29 mouse cellular contexts compared by ENCODE assay signal in the genomic region with DNA sequence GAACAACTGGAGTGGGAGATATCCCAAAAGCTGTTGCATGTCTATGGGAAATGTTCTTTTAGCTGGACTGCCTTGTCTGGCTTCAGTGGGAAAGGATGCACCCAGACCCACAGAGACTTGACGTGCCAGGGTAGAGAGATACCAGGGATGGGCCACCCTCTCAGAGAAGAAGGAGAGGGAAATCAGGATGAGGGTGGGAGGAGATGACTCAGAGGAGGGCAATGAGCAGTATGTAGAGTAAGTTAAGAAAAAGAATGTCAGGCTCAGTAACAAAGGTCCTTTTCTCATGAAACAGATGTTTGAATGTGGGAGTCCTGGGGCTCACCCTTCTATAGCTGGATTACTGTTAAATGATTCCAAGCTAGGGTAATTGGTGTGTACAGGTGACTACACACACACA.
"Had no signal": no experiment of that assay in that cellular context is flagged by ENCODE, and none has a peak within 500 bp of the region (broad histone marks: within the 10 kb centered on the region; RNA-seq: fewer than 3 reads in every experiment).

No protein-coding gene starts in this region.

- H3K4me1 ChIP-seq: heart, embryonic 10.5 days; heart, embryonic 12.5 days; hindbrain, embryonic 10.5 days; hindbrain, embryonic 12.5 days; intestine, embryonic 15.5 days; kidney, embryonic 15.5 days; limb, embryonic 10.5 days; limb, embryonic 12.5 days; liver, embryonic 13.5 days; liver, embryonic 15.5 days had no signal

- DNase-seq: gastrocnemius, postnatal 14 days; gastrocnemius, postnatal 36 days; heart, adult 11 months; heart, adult 2 months; heart, postnatal 10 days; heart, postnatal 4 days; kidney, adult 11 months; kidney, adult 2 months; kidney, adult 9 months; kidney, postnatal 25 days; kidney, postnatal 4 days; liver; liver, embryonic 13.5 days; liver, postnatal 0 days had no signal

- H3K4me3 ChIP-seq: heart, adult 2 months; heart, embryonic 10.5 days; heart, embryonic 12.5 days; hindbrain, embryonic 10.5 days; hindbrain, embryonic 12.5 days; intestine, embryonic 15.5 days; kidney, embryonic 15.5 days; layer of hippocampus, adult 2 months; left cerebral cortex, adult 2 months; limb, embryonic 10.5 days; limb, embryonic 12.5 days; liver, embryonic 13.5 days; liver, embryonic 15.5 days had no signal

- H3K27ac ChIP-seq: heart, adult 2 months; heart, embryonic 10.5 days; hindbrain, embryonic 10.5 days; hindbrain, embryonic 12.5 days; hindbrain, embryonic 14.5 days; intestine, embryonic 15.5 days; kidney, embryonic 15.5 days; kidney, postnatal 0 days; layer of hippocampus, adult 2 months; left cerebral cortex, adult 2 months; limb, embryonic 10.5 days; limb, embryonic 12.5 days; liver, embryonic 13.5 days; liver, embryonic 15.5 days had no signal

- ATAC-seq: hindbrain, embryonic 16.5 days; inflammation-experienced regulatory T-cells, adult 6 months; intestine, embryonic 15.5 days; liver, postnatal 0 days had no signal
